ENCODE assay signal across 8 mouse cellular contexts in genomic region chr8:123805209-123805717, GRCm38 (mm10). TPM values are rescaled to one million over a fixed set of nuclear protein-coding genes. Genes with fewer than 3 reads are reported as not detected.
A peak's percentile ranks its signal among the peaks of the same experiment; 100 is the strongest.
DNase-seq lines count a peak whose midpoint lies in the region; ATAC-seq and TF ChIP-seq lines count a peak whose summit lies in the region.

No protein-coding gene starts in this region.

- H3K9ac ChIP-seq in lung, embryonic 14.5 days = peak overlapping the region; percentile 80
- peak overlapping the region; percentile 85 for H3K9ac ChIP-seq in embryonic facial prominence, embryonic 14.5 days (ENCODE audit: low read depth, low read length)
- peak overlapping the region; percentile 93 for H3K9ac ChIP-seq in intestine, embryonic 16.5 days (ENCODE audit: low read depth, low read length)
- peak overlapping the region; percentile 93 for H3K9ac ChIP-seq in neural tube, embryonic 13.5 days

- H3K9me3 ChIP-seq in lung, embryonic 14.5 days (ENCODE audit: low read depth, low read length) = no peaks in the 10 kb centered on the region
- no peaks in the 10 kb centered on the region for H3K9me3 ChIP-seq in embryonic facial prominence, embryonic 14.5 days (ENCODE audit: control insufficient read depth, low read length)
- no peaks in the 10 kb centered on the region; the same call in 1 of the 2 replicates for H3K9me3 ChIP-seq in intestine, embryonic 16.5 days (ENCODE audit: control insufficient read depth, low read length)
- H3K9me3 ChIP-seq in neural tube, embryonic 13.5 days = no peaks in the 10 kb centered on the region

- H3K27ac ChIP-seq in lung, embryonic 14.5 days (ENCODE audit: low read depth) = peak overlapping the region; percentile 46; the same call in 1 of the 2 replicates
- H3K27ac ChIP-seq in embryonic facial prominence, embryonic 14.5 days (replicated peaks; ENCODE audit: low read depth, low read length) = no peak overlapping the region
- H3K27ac ChIP-seq in intestine, embryonic 16.5 days (ENCODE audit: low read length) = peak overlapping the region; percentile 88
- peak overlapping the region; percentile 88 for H3K27ac ChIP-seq in neural tube, embryonic 13.5 days (replicated peaks)

- no peak for TF ChIP-seq CTCF in lung, embryonic 14.5 days (IDR thresholded peaks at IDR 0.05; ENCODE audit: low read depth)

- no peaks in the 10 kb centered on the region for H3K27me3 ChIP-seq in lung, embryonic 14.5 days (ENCODE audit: insufficient read depth, low read length)
- H3K27me3 ChIP-seq in embryonic facial prominence, embryonic 14.5 days (replicated peaks; ENCODE audit: control insufficient read depth, insufficient read depth, low read length) = no peaks in the 10 kb centered on the region
- no peaks in the 10 kb centered on the region for H3K27me3 ChIP-seq in intestine, embryonic 16.5 days (replicated peaks; ENCODE audit: control insufficient read depth, insufficient read depth, low read length)
- H3K27me3 ChIP-seq in neural tube, embryonic 13.5 days = no peaks in the 10 kb centered on the region

- intact Hi-C loops in gastrocnemius, postnatal 36 days (cut with DNase I) = no loop called here

- ATAC-seq in lung, embryonic 14.5 days (ENCODE audit: insufficient read depth) = no peak; the same call in 1 of the 2 replicates
- 0 out of 2 replicates have a peak, but pooled peaks have one; percentile 3 for ATAC-seq in embryonic facial prominence, embryonic 14.5 days (ENCODE audit: low read depth)
- ATAC-seq in intestine, embryonic 16.5 days = peak; percentile 46
- ATAC-seq in neural tube, embryonic 13.5 days (ENCODE audit: low read depth) = peak; percentile 40; the same call in 1 of the 2 replicates

- H3K4me3 ChIP-seq in lung, embryonic 14.5 days (ENCODE audit: low read depth, low read length) = peak overlapping the region; percentile 65
- H3K4me3 ChIP-seq in embryonic facial prominence, embryonic 14.5 days (ENCODE audit: low read depth, low read length) = peak overlapping the region; percentile 79
- peak overlapping the region; percentile 82 for H3K4me3 ChIP-seq in intestine, embryonic 16.5 days (ENCODE audit: low read length)
- peak overlapping the region; percentile 81 for H3K4me3 ChIP-seq in neural tube, embryonic 13.5 days

- H3K4me1 ChIP-seq in lung, embryonic 14.5 days (ENCODE audit: insufficient read depth) = 0 out of 2 replicates have a peak, but pooled peaks cover 3% of the 10 kb centered on the region
- peaks cover 11% of the 10 kb centered on the region for H3K4me1 ChIP-seq in embryonic facial prominence, embryonic 14.5 days (ENCODE audit: control insufficient read depth, insufficient read depth, low read length)
- H3K4me1 ChIP-seq in intestine, embryonic 16.5 days (ENCODE audit: control insufficient read depth, insufficient read depth, low read length) = peaks cover 29% of the 10 kb centered on the region
- peaks cover 37% of the 10 kb centered on the region for H3K4me1 ChIP-seq in neural tube, embryonic 13.5 days (replicated peaks)

- no peaks in the 10 kb centered on the region for H3K36me3 ChIP-seq in lung, embryonic 14.5 days (ENCODE audit: insufficient read depth)
- no peaks in the 10 kb centered on the region for H3K36me3 ChIP-seq in embryonic facial prominence, embryonic 14.5 days (ENCODE audit: control insufficient read depth, insufficient read depth, low read length)
- no peaks in the 10 kb centered on the region for H3K36me3 ChIP-seq in intestine, embryonic 16.5 days (ENCODE audit: control insufficient read depth, insufficient read depth, low read length)
- no peaks in the 10 kb centered on the region for H3K36me3 ChIP-seq in neural tube, embryonic 13.5 days

- H3K4me2 ChIP-seq in lung, embryonic 14.5 days = peak overlapping the region; percentile 78
- peak overlapping the region; percentile 91 for H3K4me2 ChIP-seq in embryonic facial prominence, embryonic 14.5 days (ENCODE audit: low read depth, low read length)
- peak overlapping the region; percentile 79 for H3K4me2 ChIP-seq in intestine, embryonic 16.5 days (ENCODE audit: low read depth, low read length)
- H3K4me2 ChIP-seq in neural tube, embryonic 13.5 days = peak overlapping the region; percentile 88

- WGBS in lung, embryonic 14.5 days = 14% methylated on average over 15 of the region's 15 CpGs
- 15% methylated on average over 15 of the region's 15 CpGs for WGBS in embryonic facial prominence, embryonic 14.5 days
- 16% methylated on average over 15 of the region's 15 CpGs for WGBS in intestine, embryonic 16.5 days
- WGBS in neural tube, embryonic 13.5 days = 16% methylated on average over 15 of the region's 15 CpGs

- DNase-seq in lung, embryonic 14.5 days = no peak
- DNase-seq in lung, postnatal 25 days (ENCODE audit: low spot score) = no peak
- no peak for DNase-seq in embryonic facial prominence, embryonic 14.5 days (ENCODE audit: low spot score)
- no peak for DNase-seq in urinary bladder, postnatal 10 days (ENCODE audit: low spot score)
- no peak for DNase-seq in right cerebral cortex, postnatal 14 days
- DNase-seq in gastrocnemius, postnatal 36 days = no peak

RNA-seq across cellular contexts. Expression of gene Rab4a, which starts 0.5 kb away (rescaled TPM):
- 30.1 and 32.1 TPM in 2 replicates for polyA plus RNA-seq in lung, embryonic 14.5 days (2014; fragmentation: Nextera tagmentation; extraction: Ambion mirVana)
- 46.6 and 46.8 TPM in 2 replicates for polyA plus RNA-seq in embryonic facial prominence, embryonic 14.5 days (2014; fragmentation: Nextera tagmentation; extraction: Ambion mirVana)
- 66.9 and 71.9 TPM in 2 replicates for polyA plus RNA-seq in intestine, embryonic 16.5 days (2015; fragmentation: Nextera tagmentation; extraction: Ambion mirVana)
- polyA plus RNA-seq in neural tube, embryonic 13.5 days (2015; fragmentation: Nextera tagmentation; extraction: Ambion mirVana) = 78.6 and 89.6 TPM in 2 replicates
- total RNA-seq in gastrocnemius, postnatal 36 days (2021) = 10 to 100 TPM; 10.5 to 11.7 TPM

RNA-seq across cellular contexts. Expression of gene Ccsap, which starts 54.7 kb away (rescaled TPM):
- 5.6 and 7.1 TPM in 2 replicates for polyA plus RNA-seq in lung, embryonic 14.5 days (2014; fragmentation: Nextera tagmentation; extraction: Ambion mirVana)
- 4.4 and 4.6 TPM in 2 replicates for polyA plus RNA-seq in embryonic facial prominence, embryonic 14.5 days (2014; fragmentation: Nextera tagmentation; extraction: Ambion mirVana)
- 2.3 and 2.7 TPM in 2 replicates for polyA plus RNA-seq in intestine, embryonic 16.5 days (2015; fragmentation: Nextera tagmentation; extraction: Ambion mirVana)
- 4.5 and 4.6 TPM in 2 replicates for polyA plus RNA-seq in neural tube, embryonic 13.5 days (2015; fragmentation: Nextera tagmentation; extraction: Ambion mirVana)
- under 1 TPM; 0.54 to 0.66 TPM for total RNA-seq in gastrocnemius, postnatal 36 days (2021)
